Mouse (Mus musculus): ENCODE results near the gene Gm49388. TPM values are rescaled to one million over a fixed set of nuclear protein-coding genes. Genes with fewer than 3 reads are reported as not detected.

Gm49388 gene
- polyA plus RNA-seq, 1 experiment from 2014 or later: not detected

GRCm38 (mm10) chr7:127766851-127767609 lies 18.4 kb upstream of the Gm49388 start:
- no peaks in the 10 kb centered on the region for H3K9me3 ChIP-seq (replicated peaks; ENCODE audit: low read length)
- no peak for ATAC-seq (replicated peaks; ENCODE audit: low FRiP score, low read depth)
- no peak overlapping the region for H3K9ac ChIP-seq (ENCODE audit: low read depth, low read length)
- no peak for TF ChIP-seq CTCF (IDR thresholded peaks at IDR 0.05; ENCODE audit: low read depth)
- peaks cover 6% of the 10 kb centered on the region; the same call in 1 of the 2 replicates for H3K4me1 ChIP-seq (replicated peaks; ENCODE audit: insufficient read depth, low read length)
- H3K4me3 ChIP-seq (replicated peaks; ENCODE audit: low read depth, low read length): no peak overlapping the region
- no peak overlapping the region for H3K4me2 ChIP-seq (ENCODE audit: low read length)
- DNase-seq (ENCODE audit: low spot score): no peak
- WGBS: 73% methylated on average over 17 of the region's 17 CpGs
- no peak overlapping the region for H3K27ac ChIP-seq
- peaks cover 23% of the 10 kb centered on the region for H3K36me3 ChIP-seq (ENCODE audit: insufficient read depth, low read length)
- H3K27me3 ChIP-seq (ENCODE audit: insufficient read depth, low read length): no peaks in the 10 kb centered on the region

GRCm38 (mm10) chr7:127767671-127768345 lies 17.6 kb upstream of the Gm49388 start:
- WGBS: 92% methylated on average over 19 of the region's 19 CpGs
- Histone ChIP-seq H3K4me1 (replicated peaks; ENCODE audit: insufficient read depth, low read length) (peaks cover 6% of the 10 kb centered on the region; the same call in 1 of the 2 replicates), H3K27ac (no peak overlapping the region), H3K4me2 (ENCODE audit: low read length) (no peak overlapping the region), H3K4me3 (replicated peaks; ENCODE audit: low read depth, low read length) (no peak overlapping the region), H3K27me3 (ENCODE audit: insufficient read depth, low read length) (no peaks in the 10 kb centered on the region), H3K36me3 (ENCODE audit: insufficient read depth, low read length) (peaks cover 23% of the 10 kb centered on the region), H3K9ac (ENCODE audit: low read depth, low read length) (no peak overlapping the region), H3K9me3 (replicated peaks; ENCODE audit: low read length) (no peaks in the 10 kb centered on the region)
- ATAC-seq (replicated peaks; ENCODE audit: low FRiP score, low read depth) (no peak), DNase-seq (ENCODE audit: low spot score) (no peak)
- TF ChIP-seq CTCF (IDR thresholded peaks at IDR 0.05; ENCODE audit: low read depth): no peak

DNA sequence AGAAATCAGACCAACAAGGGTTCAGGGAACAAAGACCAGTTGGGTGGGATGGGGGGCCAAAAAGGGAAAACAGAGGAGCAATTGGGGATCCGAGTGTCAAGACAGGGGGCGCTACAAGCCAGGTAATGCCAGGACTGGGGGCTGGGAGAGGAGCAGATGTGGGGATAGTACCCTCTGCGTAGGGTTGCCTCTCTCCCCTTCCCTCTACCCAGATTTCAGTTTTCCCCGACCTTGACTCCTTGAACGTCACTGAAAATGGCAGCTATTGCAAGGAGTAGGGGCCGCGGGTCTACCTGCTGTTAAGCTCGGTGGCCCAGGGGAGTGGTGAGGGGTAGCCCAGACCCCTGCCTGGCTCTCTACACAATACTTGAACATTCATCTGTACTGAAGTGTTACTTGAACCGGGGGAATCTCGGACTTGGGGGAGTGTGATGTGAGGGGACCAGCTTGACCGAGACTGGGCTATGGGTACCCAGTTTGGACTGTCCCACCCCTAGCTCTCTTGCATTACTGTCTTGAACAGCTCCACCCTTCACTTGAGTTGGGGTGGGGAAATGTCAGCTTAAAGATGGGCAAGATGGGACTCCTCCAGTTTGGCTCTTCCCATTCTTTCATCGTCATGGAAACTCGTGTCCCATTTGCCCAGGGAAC lies 16.9 kb upstream of the Gm49388 start:
- WGBS: 51% methylated on average over 13 of the region's 13 CpGs
- no peaks in the 10 kb centered on the region for H3K27me3 ChIP-seq (ENCODE audit: insufficient read depth, low read length)
- H3K9me3 ChIP-seq (replicated peaks; ENCODE audit: low read length): no peaks in the 10 kb centered on the region
- TF ChIP-seq CTCF (IDR thresholded peaks at IDR 0.05; ENCODE audit: low read depth): peak; percentile 38; the same call in 1 of the 2 replicates
- DNase-seq (ENCODE audit: low spot score) (no peak), ATAC-seq (replicated peaks; ENCODE audit: low FRiP score, low read depth) (no peak)
- no peak overlapping the region for H3K4me3 ChIP-seq (replicated peaks; ENCODE audit: low read depth, low read length)
- peaks cover 6% of the 10 kb centered on the region; the same call in 1 of the 2 replicates for H3K4me1 ChIP-seq (replicated peaks; ENCODE audit: insufficient read depth, low read length)
- H3K27ac ChIP-seq: 0 out of 2 replicates have a peak overlapping the region, but pooled peaks have one; percentile 96
- H3K9ac ChIP-seq (ENCODE audit: low read depth, low read length): no peak overlapping the region
- no peak overlapping the region; the same call in 1 of the 2 replicates for H3K4me2 ChIP-seq (ENCODE audit: low read length)
- peaks cover 19% of the 10 kb centered on the region for H3K36me3 ChIP-seq (ENCODE audit: insufficient read depth, low read length)

DNA sequence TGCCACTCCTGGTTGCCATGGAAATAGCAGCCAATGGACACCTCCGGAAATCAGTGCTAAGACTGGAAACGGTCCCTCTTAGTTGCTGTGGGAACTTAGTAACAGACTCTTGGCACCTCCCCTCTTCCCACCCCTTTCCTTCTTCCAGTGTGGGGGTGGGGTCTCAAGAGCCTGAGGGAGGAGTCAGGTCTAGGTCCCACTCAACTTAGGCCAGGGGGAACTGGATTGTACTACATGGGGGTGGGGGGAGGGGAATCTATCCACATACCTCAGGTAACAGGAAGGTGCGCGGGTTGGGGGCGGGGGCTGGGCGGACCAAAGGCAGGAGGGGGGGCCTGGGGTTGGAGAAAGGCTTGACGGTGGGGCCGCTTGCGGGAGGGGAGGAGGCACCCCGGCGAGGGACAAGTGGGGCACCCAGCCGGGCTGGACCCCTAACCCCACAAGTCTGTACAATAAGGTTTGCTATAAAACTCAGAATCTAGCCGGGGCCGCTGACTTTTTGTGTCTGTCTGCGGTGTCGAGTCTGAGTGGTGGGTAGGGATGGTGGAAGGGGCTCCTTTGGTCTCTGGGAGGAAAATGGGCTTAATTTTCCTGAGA lies 16.3 kb upstream of the Gm49388 start:
- Histone ChIP-seq H3K36me3 (ENCODE audit: insufficient read depth, low read length) (peaks cover 18% of the 10 kb centered on the region), H3K27ac (peak overlapping the region; percentile 96), H3K27me3 (ENCODE audit: insufficient read depth, low read length) (no peaks in the 10 kb centered on the region), H3K4me2 (ENCODE audit: low read length) (peak overlapping the region; percentile 61), H3K4me1 (replicated peaks; ENCODE audit: insufficient read depth, low read length) (peaks cover 6% of the 10 kb centered on the region; the same call in 1 of the 2 replicates), H3K9ac (ENCODE audit: low read depth, low read length) (peak overlapping the region; percentile 75), H3K9me3 (replicated peaks; ENCODE audit: low read length) (no peaks in the 10 kb centered on the region), H3K4me3 (replicated peaks; ENCODE audit: low read depth, low read length) (peak overlapping the region; percentile 62)
- ATAC-seq (replicated peaks; ENCODE audit: low FRiP score, low read depth) (peak; percentile 92), DNase-seq (ENCODE audit: low spot score) (peak; percentile 100)
- under 1% methylated on average over 16 of the region's 16 CpGs for WGBS
- no peak for TF ChIP-seq CTCF (IDR thresholded peaks at IDR 0.05; ENCODE audit: low read depth)

DNA sequence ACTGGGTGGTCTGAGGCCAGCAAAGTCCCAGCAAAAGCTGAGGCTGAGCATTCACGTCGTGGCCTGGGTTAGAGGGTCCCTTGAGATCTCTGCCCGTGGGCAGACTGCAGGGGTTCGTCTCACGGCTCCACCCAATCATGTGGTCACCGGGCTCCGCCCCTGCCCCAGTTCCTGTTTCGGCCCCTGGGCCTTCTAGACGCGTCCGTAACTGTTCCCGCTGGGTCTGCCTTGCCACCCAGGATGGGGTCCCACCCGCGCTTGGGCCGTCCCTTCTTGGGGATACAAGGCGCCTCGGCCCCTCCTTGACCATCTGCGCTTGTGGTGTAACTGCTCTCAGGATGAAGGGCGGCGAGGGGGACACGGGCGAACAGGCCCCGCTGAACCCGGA lies 15.8 kb upstream of the Gm49388 start, which contains the start of gene Orai3:
Gene Orai3, plus strand, starts transcription at position 165 of the 388 bp plus-strand sequence.
- Histone ChIP-seq H3K9me3 (replicated peaks; ENCODE audit: low read length) (no peaks in the 10 kb centered on the region), H3K4me3 (replicated peaks; ENCODE audit: low read depth, low read length) (peak within 1 kb of the TSS; percentile 62), H3K27ac (peak within 1 kb of the TSS; percentile 96), H3K4me2 (ENCODE audit: low read length) (peak within 1 kb of the TSS; percentile 61), H3K9ac (ENCODE audit: low read depth, low read length) (peak within 1 kb of the TSS; percentile 75), H3K4me1 (replicated peaks; ENCODE audit: insufficient read depth, low read length) (peaks cover 6% of the 10 kb centered on the region; the same call in 1 of the 2 replicates), H3K36me3 (ENCODE audit: insufficient read depth, low read length) (peaks cover 16% of the 10 kb centered on the region), H3K27me3 (ENCODE audit: insufficient read depth, low read length) (no peaks in the 10 kb centered on the region)
- WGBS: 0% methylated on average over 24 of the region's 24 CpGs
- DNase-seq (ENCODE audit: low spot score) (peak; percentile 94), ATAC-seq (replicated peaks; ENCODE audit: low FRiP score, low read depth) (peak; percentile 70)
- no peak for TF ChIP-seq CTCF (IDR thresholded peaks at IDR 0.05; ENCODE audit: low read depth)

Measured in kidney, postnatal 0 days (tissue).